Mouse (Mus musculus): ENCODE data around the gene Basp1.

DNA sequence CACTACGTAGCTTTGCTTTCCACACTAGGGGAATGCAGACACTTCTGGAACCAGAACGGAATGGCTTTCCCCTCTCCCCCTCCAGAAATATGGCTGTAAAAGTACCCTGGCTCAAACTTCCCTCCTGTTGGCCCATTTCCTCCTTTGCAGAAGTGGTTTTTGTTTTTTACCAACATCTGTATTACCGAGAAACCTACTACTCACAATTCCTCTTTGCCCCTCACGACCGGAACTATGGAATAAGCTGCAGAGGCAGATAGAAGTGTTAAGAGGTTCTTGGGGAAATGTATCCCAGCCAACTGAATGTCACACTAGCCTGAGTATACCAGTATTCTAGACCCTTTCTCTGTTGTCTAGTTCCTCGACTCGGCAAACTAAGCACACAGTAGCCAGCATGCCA, 9.7 kb downstream of the Basp1 start:
- TF ChIP-seq CTCF (IDR thresholded peaks at IDR 0.05; ENCODE audit: low read depth, low read length) (no peak), POLR2A (IDR thresholded peaks at IDR 0.05; ENCODE audit: extremely low read depth, insufficient read depth, low read length) (no peak)

All from liver, adult 2 months (tissue).